Mouse (Mus musculus) left cerebral cortex, postnatal 25 days (tissue): ENCODE measurements around the gene Acvr1b. TPM values are rescaled to one million over a fixed set of nuclear protein-coding genes. Genes with fewer than 3 reads are reported as not detected.

Source experiments
- DNase-seq, 2 experiments: peaks; one replicate each; pipeline ENCODE4 v3.0.0; 2022; ENCODE audit warnings: low spot score in 2 of 2, mixed read lengths in 1 of 2
- intact Hi-C: fragments of 180-260 bp; cut with DNase I; formaldehyde crosslinking; loops from one replicate; pipeline ENCODE4 v1.15.1; 2025
- total RNA-seq, 2 experiments: library from RNA; stranded (reverse); gene quantifications; 2 replicates each; pipeline ENCODE4 v1.2.3; 2021

The Acvr1b gene
- total RNA-seq, 2 experiments from 2014 or later, result 109 to 112 TPM

- no peak for DNase-seq
- intact Hi-C loops, result loop anchor here (10.0 kb wide), 1 partner anchor 438 kb away; no protein-coding TSS in a partner anchor
These were observed 18.8 kb downstream of the Acvr1b start for GRCm38 (mm10) chr15:101192651-101193050.

GRCm38 (mm10) chr15:101193971-101194370 is 20.1 kb downstream of the Acvr1b start:
- intact Hi-C loops, result loop anchor here (10.0 kb wide), 1 partner anchor 439 kb away; no protein-coding TSS in a partner anchor
- DNase-seq, result no peak

- no peak for DNase-seq
- intact Hi-C loops, result loop anchor here (10.0 kb wide), 1 partner anchor 440 kb away; no protein-coding TSS in a partner anchor
These were observed 21.3 kb downstream of the Acvr1b start for GRCm38 (mm10) chr15:101194951-101195823.

GRCm38 (mm10) chr15:101196079-101196795 is 22.4 kb downstream of the Acvr1b start:
- intact Hi-C loops, result loop anchor here (10.0 kb wide), 1 partner anchor 441 kb away; no protein-coding TSS in a partner anchor
- DNase-seq, result no peak

- intact Hi-C loops, result loop anchor here (10.0 kb wide), 1 partner anchor 442 kb away; no protein-coding TSS in a partner anchor
- DNase-seq, result no peak
These were observed 23.1 kb downstream of the Acvr1b start for GRCm38 (mm10) chr15:101196961-101197360.

GRCm38 (mm10) chr15:101197497-101198179 is 23.8 kb downstream of the Acvr1b start:
- no peak for DNase-seq
- intact Hi-C loops, result loop anchor here (2.0 to 10.0 kb wide), 2 partner anchors 23 to 443 kb away; partner anchors contain the start of gene Acvr1b

- intact Hi-C loops, result loop anchor here (2.0 to 10.0 kb wide), 2 partner anchors 23 to 443 kb away; partner anchors contain the start of gene Acvr1b
These were observed 24.4 kb downstream of the Acvr1b start for GRCm38 (mm10) chr15:101198218-101198617.

GRCm38 (mm10) chr15:101198850-101199249 is 25.0 kb downstream of the Acvr1b start:
- DNase-seq, result no peak
- intact Hi-C loops, result loop anchor here (2.0 to 10.0 kb wide), 2 partner anchors 24 to 444 kb away; partner anchors contain the start of gene Acvr1b

More at GRCm38 (mm10) chr15:101198218-101198617, 24.4 kb downstream of the Acvr1b start:
- DNase-seq, result peak; percentile 80

GRCm38 (mm10) chr15:101200777-101201295 is 27.0 kb downstream of the Acvr1b start:
- intact Hi-C loops, result no loop called here

GRCm38 (mm10) chr15:101201414-101201813 is 27.5 kb downstream of the Acvr1b start:
- DNase-seq, result no peak
- intact Hi-C loops, result no loop called here

More at GRCm38 (mm10) chr15:101200777-101201295, 27.0 kb downstream of the Acvr1b start:
- DNase-seq, result no peak

- intact Hi-C loops, result no loop called here
- no peak for DNase-seq
These were observed 29.8 kb downstream of the Acvr1b start for GRCm38 (mm10) chr15:101203673-101204072.

GRCm38 (mm10) chr15:101204781-101205180 is 30.9 kb downstream of the Acvr1b start:
- DNase-seq, result no peak
- intact Hi-C loops, result no loop called here

- DNase-seq, result peak; percentile 58 to 64
- intact Hi-C loops, result no loop called here
These were observed 36.4 kb downstream of the Acvr1b start for GRCm38 (mm10) chr15:101210228-101210627.

- no peak for DNase-seq
- intact Hi-C loops, result no loop called here
These were observed 37.2 kb downstream of the Acvr1b start for GRCm38 (mm10) chr15:101210998-101211613.

GRCm38 (mm10) chr15:101212435-101212834 is 38.6 kb downstream of the Acvr1b start:
- no peak for DNase-seq
- intact Hi-C loops, result no loop called here

- intact Hi-C loops, result no loop called here
- DNase-seq, result no peak
These were observed 41.3 kb downstream of the Acvr1b start for GRCm38 (mm10) chr15:101215136-101215535.

- no peak for DNase-seq
- intact Hi-C loops, result no loop called here
These were observed 42.2 kb downstream of the Acvr1b start for GRCm38 (mm10) chr15:101216036-101216435.

GRCm38 (mm10) chr15:101220905-101221297 is 47.0 kb downstream of the Acvr1b start:
- intact Hi-C loops, result loop anchor here (1.0 to 10.0 kb wide), 4 partner anchors 19 to 854 kb away; partner anchors contain the start of gene Eif4b
- no peak for DNase-seq
